Mouse (Mus musculus): ENCODE measurements at regions not wholly inside any gene's neighbourhood (a gene's known extent, or its start where the extent isn't known, plus 50 kb on each side); places are given as distances from the start of the nearest gene placed in this dataset.

GRCm38 (mm10) chr11:31742160-31742559 is 70.5 kb upstream of the Bod1 start:
- Histone ChIP-seq H3K27me3 (ENCODE audit: control insufficient read depth, insufficient read depth, low read length) (no peaks in the 10 kb centered on the region), H3K9me3 (replicated peaks; ENCODE audit: control insufficient read depth, low read length) (no peaks in the 10 kb centered on the region), H3K4me1 (ENCODE audit: control insufficient read depth, insufficient read depth, low read length) (no peaks in the 10 kb centered on the region), H3K4me3 (ENCODE audit: low read depth, low read length) (no peak overlapping the region), H3K4me2 (ENCODE audit: low read depth, low read length) (no peak overlapping the region), H3K36me3 (replicated peaks; ENCODE audit: control insufficient read depth, insufficient read depth, low read depth, low read length) (no peaks in the 10 kb centered on the region), H3K27ac (replicated peaks; ENCODE audit: low read depth, low read length) (no peak overlapping the region), H3K9ac (replicated peaks; ENCODE audit: low read length) (no peak overlapping the region)
- ATAC-seq (replicated peaks; ENCODE audit: insufficient number of reproducible peaks, low FRiP score, low TSS enrichment, low read depth), result no peak
- WGBS, result 21% methylated on average over 1 of the region's 1 CpGs
- no peak for DNase-seq (ENCODE audit: low spot score)

GRCm38 (mm10) chr11:31744076-31744785 is 72.5 kb upstream of the Bod1 start:
- Histone ChIP-seq H3K4me2 (ENCODE audit: low read depth, low read length) (no peak overlapping the region), H3K36me3 (replicated peaks; ENCODE audit: control insufficient read depth, insufficient read depth, low read depth, low read length) (no peaks in the 10 kb centered on the region), H3K4me1 (ENCODE audit: control insufficient read depth, insufficient read depth, low read length) (no peaks in the 10 kb centered on the region), H3K27ac (replicated peaks; ENCODE audit: low read depth, low read length) (no peak overlapping the region), H3K27me3 (ENCODE audit: control insufficient read depth, insufficient read depth, low read length) (no peaks in the 10 kb centered on the region), H3K9me3 (replicated peaks; ENCODE audit: control insufficient read depth, low read length) (no peaks in the 10 kb centered on the region), H3K9ac (replicated peaks; ENCODE audit: low read length) (no peak overlapping the region), H3K4me3 (ENCODE audit: low read depth, low read length) (no peak overlapping the region)
- ATAC-seq (replicated peaks; ENCODE audit: insufficient number of reproducible peaks, low FRiP score, low TSS enrichment, low read depth) (0 out of 2 replicates have a peak, but pooled peaks have one; percentile 35), DNase-seq (ENCODE audit: low spot score) (no peak)
- 83% methylated on average over 12 of the region's 12 CpGs for WGBS

GRCm38 (mm10) chr11:31745028-31745865 is 73.6 kb upstream of the Bod1 start:
- no peak for ATAC-seq (replicated peaks; ENCODE audit: insufficient number of reproducible peaks, low FRiP score, low TSS enrichment, low read depth)
- H3K9me3 ChIP-seq (replicated peaks; ENCODE audit: control insufficient read depth, low read length), result no peaks in the 10 kb centered on the region
- no peak overlapping the region for H3K27ac ChIP-seq (replicated peaks; ENCODE audit: low read depth, low read length)
- H3K36me3 ChIP-seq (replicated peaks; ENCODE audit: control insufficient read depth, insufficient read depth, low read depth, low read length), result no peaks in the 10 kb centered on the region
- peak overlapping the region; percentile 18; the same call in 1 of the 2 replicates for H3K9ac ChIP-seq (replicated peaks; ENCODE audit: low read length)
- H3K4me3 ChIP-seq (ENCODE audit: low read depth, low read length), result no peak overlapping the region
- H3K27me3 ChIP-seq (ENCODE audit: control insufficient read depth, insufficient read depth, low read length), result no peaks in the 10 kb centered on the region
- H3K4me2 ChIP-seq (ENCODE audit: low read depth, low read length), result no peak overlapping the region
- WGBS, result 67% methylated on average over 16 of the region's 16 CpGs
- DNase-seq (ENCODE audit: low spot score), result no peak
- no peaks in the 10 kb centered on the region for H3K4me1 ChIP-seq (ENCODE audit: control insufficient read depth, insufficient read depth, low read length)

- Histone ChIP-seq H3K27ac (replicated peaks; ENCODE audit: low read depth, low read length) (no peak overlapping the region), H3K4me3 (ENCODE audit: low read depth, low read length) (no peak overlapping the region), H3K9ac (replicated peaks; ENCODE audit: low read length) (no peak overlapping the region), H3K4me1 (ENCODE audit: control insufficient read depth, insufficient read depth, low read length) (no peaks in the 10 kb centered on the region), H3K27me3 (ENCODE audit: control insufficient read depth, insufficient read depth, low read length) (no peaks in the 10 kb centered on the region), H3K9me3 (replicated peaks; ENCODE audit: control insufficient read depth, low read length) (no peaks in the 10 kb centered on the region), H3K4me2 (ENCODE audit: low read depth, low read length) (no peak overlapping the region), H3K36me3 (replicated peaks; ENCODE audit: control insufficient read depth, insufficient read depth, low read depth, low read length) (no peaks in the 10 kb centered on the region)
- no peak for ATAC-seq (replicated peaks; ENCODE audit: insufficient number of reproducible peaks, low FRiP score, low TSS enrichment, low read depth)
- 34% methylated on average over 5 of the region's 5 CpGs for WGBS
- DNase-seq (ENCODE audit: low spot score), result no peak
Measured at GRCm38 (mm10) chr11:31745866-31746248, 74.2 kb upstream of the Bod1 start.

GRCm38 (mm10) chr11:31746488-31746887 is 74.8 kb upstream of the Bod1 start:
- DNase-seq (ENCODE audit: low spot score) (no peak), ATAC-seq (replicated peaks; ENCODE audit: insufficient number of reproducible peaks, low FRiP score, low TSS enrichment, low read depth) (no peak)
- Histone ChIP-seq H3K36me3 (replicated peaks; ENCODE audit: control insufficient read depth, insufficient read depth, low read depth, low read length) (no peaks in the 10 kb centered on the region), H3K4me1 (ENCODE audit: control insufficient read depth, insufficient read depth, low read length) (no peaks in the 10 kb centered on the region), H3K27me3 (ENCODE audit: control insufficient read depth, insufficient read depth, low read length) (no peaks in the 10 kb centered on the region), H3K27ac (replicated peaks; ENCODE audit: low read depth, low read length) (no peak overlapping the region), H3K4me3 (ENCODE audit: low read depth, low read length) (no peak overlapping the region), H3K9ac (replicated peaks; ENCODE audit: low read length) (no peak overlapping the region), H3K9me3 (replicated peaks; ENCODE audit: control insufficient read depth, low read length) (no peaks in the 10 kb centered on the region), H3K4me2 (ENCODE audit: low read depth, low read length) (no peak overlapping the region)
- WGBS, result 77% methylated on average over 6 of the region's 6 CpGs

GRCm38 (mm10) chr11:31746939-31747338 is 75.3 kb upstream of the Bod1 start:
- no peak for ATAC-seq (replicated peaks; ENCODE audit: insufficient number of reproducible peaks, low FRiP score, low TSS enrichment, low read depth)
- WGBS, result 66% methylated on average over 8 of the region's 8 CpGs
- no peaks in the 10 kb centered on the region for H3K27me3 ChIP-seq (ENCODE audit: control insufficient read depth, insufficient read depth, low read length)
- H3K36me3 ChIP-seq (replicated peaks; ENCODE audit: control insufficient read depth, insufficient read depth, low read depth, low read length), result no peaks in the 10 kb centered on the region
- H3K27ac ChIP-seq (replicated peaks; ENCODE audit: low read depth, low read length), result no peak overlapping the region
- H3K9me3 ChIP-seq (replicated peaks; ENCODE audit: control insufficient read depth, low read length), result no peaks in the 10 kb centered on the region
- H3K4me2 ChIP-seq (ENCODE audit: low read depth, low read length), result no peak overlapping the region
- no peak for DNase-seq (ENCODE audit: low spot score)
- no peaks in the 10 kb centered on the region for H3K4me1 ChIP-seq (ENCODE audit: control insufficient read depth, insufficient read depth, low read length)
- H3K9ac ChIP-seq (replicated peaks; ENCODE audit: low read length), result no peak overlapping the region
- no peak overlapping the region for H3K4me3 ChIP-seq (ENCODE audit: low read depth, low read length)

- Histone ChIP-seq H3K9me3 (replicated peaks; ENCODE audit: control insufficient read depth, low read length) (no peaks in the 10 kb centered on the region), H3K9ac (replicated peaks; ENCODE audit: low read length) (no peak overlapping the region), H3K27me3 (ENCODE audit: control insufficient read depth, insufficient read depth, low read length) (no peaks in the 10 kb centered on the region), H3K36me3 (replicated peaks; ENCODE audit: control insufficient read depth, insufficient read depth, low read depth, low read length) (no peaks in the 10 kb centered on the region), H3K4me1 (ENCODE audit: control insufficient read depth, insufficient read depth, low read length) (no peaks in the 10 kb centered on the region), H3K27ac (replicated peaks; ENCODE audit: low read depth, low read length) (no peak overlapping the region), H3K4me3 (ENCODE audit: low read depth, low read length) (no peak overlapping the region), H3K4me2 (ENCODE audit: low read depth, low read length) (no peak overlapping the region)
- DNase-seq (ENCODE audit: low spot score), result no peak
- 66% methylated on average over 5 of the region's 5 CpGs for WGBS
- no peak for ATAC-seq (replicated peaks; ENCODE audit: insufficient number of reproducible peaks, low FRiP score, low TSS enrichment, low read depth)
Measured at GRCm38 (mm10) chr11:31748275-31748815, 76.7 kb upstream of the Bod1 start.

- Histone ChIP-seq H3K4me1 (ENCODE audit: control insufficient read depth, insufficient read depth, low read length) (no peaks in the 10 kb centered on the region), H3K36me3 (replicated peaks; ENCODE audit: control insufficient read depth, insufficient read depth, low read depth, low read length) (no peaks in the 10 kb centered on the region), H3K27me3 (ENCODE audit: control insufficient read depth, insufficient read depth, low read length) (no peaks in the 10 kb centered on the region), H3K9me3 (replicated peaks; ENCODE audit: control insufficient read depth, low read length) (no peaks in the 10 kb centered on the region), H3K4me2 (ENCODE audit: low read depth, low read length) (no peak overlapping the region), H3K4me3 (ENCODE audit: low read depth, low read length) (no peak overlapping the region), H3K27ac (replicated peaks; ENCODE audit: low read depth, low read length) (no peak overlapping the region), H3K9ac (replicated peaks; ENCODE audit: low read length) (no peak overlapping the region)
- 83% methylated on average over 1 of the region's 1 CpGs for WGBS
- no peak for DNase-seq (ENCODE audit: low spot score)
- ATAC-seq (replicated peaks; ENCODE audit: insufficient number of reproducible peaks, low FRiP score, low TSS enrichment, low read depth), result no peak
Measured at GRCm38 (mm10) chr11:31751274-31751673, 79.6 kb upstream of the Bod1 start.

All from embryonic facial prominence, embryonic 11.5 days (tissue).